Comparison of ENCODE assay signal across 28 mouse cellular contexts in the genomic region with DNA sequence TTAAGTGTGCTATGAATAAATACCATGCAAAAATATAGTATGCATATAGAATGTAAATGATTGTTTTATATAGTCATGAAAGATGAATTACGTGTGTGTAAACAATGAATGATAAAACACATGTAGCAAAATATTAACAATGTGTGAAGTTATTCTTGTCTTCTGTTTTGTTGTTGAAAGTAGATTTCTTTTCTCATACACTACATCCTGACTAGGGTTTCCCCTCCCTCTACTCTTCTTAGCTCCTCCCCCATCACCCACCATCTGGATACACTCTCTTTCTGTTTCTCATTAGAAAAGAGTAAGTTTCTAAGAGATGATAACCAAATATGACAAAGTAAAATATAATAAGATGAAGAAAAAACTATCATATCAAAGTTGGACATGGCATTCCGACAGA.
"Had no signal": no experiment of that assay in that cellular context is flagged by ENCODE, and none has a peak within 500 bp of the region (broad histone marks: within the 10 kb centered on the region; RNA-seq: fewer than 3 reads in every experiment).

No protein-coding gene starts in this region.

- H3K36me3 ChIP-seq: embryonic facial prominence, embryonic 10.5 days; embryonic facial prominence, embryonic 12.5 days; embryonic facial prominence, embryonic 13.5 days; embryonic facial prominence, embryonic 15.5 days; forebrain, embryonic 10.5 days; forebrain, embryonic 12.5 days; forebrain, embryonic 15.5 days had no signal

- H3K27ac ChIP-seq: embryonic facial prominence, embryonic 10.5 days; embryonic facial prominence, embryonic 12.5 days; embryonic facial prominence, embryonic 13.5 days; embryonic facial prominence, embryonic 15.5 days; forebrain, embryonic 10.5 days; forebrain, embryonic 12.5 days; forebrain, embryonic 13.5 days; forebrain, embryonic 15.5 days; gastrocnemius, adult 2 months had no signal

- H3K9me3 ChIP-seq: embryonic facial prominence, embryonic 10.5 days; embryonic facial prominence, embryonic 12.5 days; embryonic facial prominence, embryonic 13.5 days; embryonic facial prominence, embryonic 15.5 days; forebrain, embryonic 10.5 days; forebrain, embryonic 12.5 days; forebrain, embryonic 13.5 days; forebrain, embryonic 15.5 days had no signal

- H3K4me1 ChIP-seq: embryonic facial prominence, embryonic 13.5 days; forebrain, embryonic 13.5 days; forebrain, embryonic 15.5 days had no signal

- H3K27me3 ChIP-seq: embryonic facial prominence, embryonic 12.5 days; embryonic facial prominence, embryonic 13.5 days; embryonic facial prominence, embryonic 15.5 days; forebrain, embryonic 12.5 days; forebrain, embryonic 13.5 days; forebrain, embryonic 15.5 days had no signal

- H3K9ac ChIP-seq: embryonic facial prominence, embryonic 12.5 days; embryonic facial prominence, embryonic 13.5 days; embryonic facial prominence, embryonic 15.5 days; forebrain, embryonic 12.5 days; forebrain, embryonic 13.5 days; forebrain, embryonic 15.5 days; forebrain, postnatal 0 days had no signal

- DNase-seq: cerebellum, adult 2 months; cerebellum, adult 8-10 months; cerebellum, adult 9-10 months; cerebellum, adult 9-11 months; cerebellum, postnatal 10 days; cerebellum, postnatal 14 days; cerebellum, postnatal 25 days; cerebellum, postnatal 36 days; embryo, embryonic 11 days; forebrain, postnatal 0 days; gastrocnemius, adult 2 months; gastrocnemius, postnatal 10 days; gastrocnemius, postnatal 14 days; gastrocnemius, postnatal 25 days; gastrocnemius, postnatal 36 days; heart, adult 11 months; heart, adult 18-20 months had no signal

- H3K4me2 ChIP-seq: embryonic facial prominence, embryonic 12.5 days; embryonic facial prominence, embryonic 13.5 days; embryonic facial prominence, embryonic 15.5 days; forebrain, embryonic 12.5 days; forebrain, embryonic 13.5 days; forebrain, embryonic 15.5 days had no signal

- ATAC-seq: forebrain, embryonic 13.5 days; forebrain, embryonic 14.5 days; forebrain, embryonic 15.5 days; forebrain, embryonic 16.5 days; forebrain, postnatal 0 days had no signal

- H3K4me3 ChIP-seq: embryonic facial prominence, embryonic 10.5 days; embryonic facial prominence, embryonic 12.5 days; embryonic facial prominence, embryonic 13.5 days; embryonic facial prominence, embryonic 15.5 days; erythroblast, embryonic 14.5 days; forebrain, embryonic 10.5 days; forebrain, embryonic 12.5 days; forebrain, embryonic 13.5 days; forebrain, embryonic 15.5 days; gastrocnemius, adult 2 months had no signal
